Mouse (Mus musculus): ENCODE measurements around the gene Zdhhc12. TPM values are rescaled to one million over a fixed set of nuclear protein-coding genes. Genes with fewer than 3 reads are reported as not detected.

Zdhhc12 gene
- total and polyA plus RNA-seq, 2 experiments from 2014 or later, result 23.3 to 25.7 TPM

DNA sequence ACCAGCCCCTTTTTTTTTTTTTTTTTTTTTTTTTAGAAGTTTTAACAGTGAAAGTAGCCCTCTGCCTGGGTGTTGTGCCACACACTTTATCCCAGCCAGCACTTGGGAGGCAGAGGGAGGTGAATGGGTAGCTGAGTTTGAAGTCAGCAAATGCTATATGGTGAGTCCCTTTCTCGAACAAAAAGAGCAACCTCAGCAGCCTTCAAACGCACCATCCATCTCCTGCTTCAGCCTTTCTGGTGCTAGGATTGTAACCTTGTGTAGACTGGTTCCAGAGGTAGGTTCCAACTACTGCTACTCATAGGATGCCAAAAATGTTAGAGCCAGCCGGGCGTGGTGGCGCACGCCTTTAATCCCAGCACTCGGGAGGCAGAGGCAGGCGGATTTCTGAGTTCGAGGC, 17.0 kb downstream of the Zdhhc12 start:
- Histone ChIP-seq H3K4me3 (ENCODE audit: low read depth, low read length) (no peak overlapping the region), H3K36me3 (ENCODE audit: insufficient read depth) (peaks cover 19% of the 10 kb centered on the region), H3K9ac (no peak overlapping the region), H3K27ac (ENCODE audit: low read depth, low read length) (no peak overlapping the region), H3K9me3 (ENCODE audit: low read length) (no peaks in the 10 kb centered on the region), H3K4me1 (ENCODE audit: insufficient read depth) (no peaks in the 10 kb centered on the region), H3K27me3 (ENCODE audit: insufficient read depth, low read length) (no peaks in the 10 kb centered on the region), H3K4me2 (ENCODE audit: low read depth) (no peak overlapping the region)
- no peak for DNase-seq
- TF ChIP-seq CTCF (IDR thresholded peaks at IDR 0.05; ENCODE audit: low read depth), result no peak
- ATAC-seq, result no peak
- WGBS, result 93% methylated on average over 8 of the region's 9 CpGs

DNA sequence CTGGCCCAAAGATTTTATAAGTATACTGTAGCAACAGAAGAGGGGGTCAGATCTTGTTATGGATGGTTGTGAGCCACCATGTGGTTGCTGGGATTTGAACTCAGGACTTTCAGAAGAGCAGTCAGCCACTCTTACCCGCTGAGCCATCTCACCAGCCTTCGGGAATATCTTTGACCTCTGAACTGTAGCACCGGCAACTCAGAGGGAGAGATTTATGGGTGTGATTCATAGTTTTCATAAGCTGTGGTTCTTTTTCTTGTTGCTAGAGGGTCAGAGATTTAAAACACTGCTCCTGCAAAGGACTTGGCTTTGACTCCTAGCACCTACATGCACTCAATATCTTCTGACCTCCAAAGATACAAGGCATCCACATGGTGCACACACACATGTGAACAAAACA, 17.8 kb downstream of the Zdhhc12 start:
- no peak overlapping the region for H3K4me3 ChIP-seq (ENCODE audit: low read depth, low read length)
- peaks cover 20% of the 10 kb centered on the region for H3K36me3 ChIP-seq (ENCODE audit: insufficient read depth)

DNA sequence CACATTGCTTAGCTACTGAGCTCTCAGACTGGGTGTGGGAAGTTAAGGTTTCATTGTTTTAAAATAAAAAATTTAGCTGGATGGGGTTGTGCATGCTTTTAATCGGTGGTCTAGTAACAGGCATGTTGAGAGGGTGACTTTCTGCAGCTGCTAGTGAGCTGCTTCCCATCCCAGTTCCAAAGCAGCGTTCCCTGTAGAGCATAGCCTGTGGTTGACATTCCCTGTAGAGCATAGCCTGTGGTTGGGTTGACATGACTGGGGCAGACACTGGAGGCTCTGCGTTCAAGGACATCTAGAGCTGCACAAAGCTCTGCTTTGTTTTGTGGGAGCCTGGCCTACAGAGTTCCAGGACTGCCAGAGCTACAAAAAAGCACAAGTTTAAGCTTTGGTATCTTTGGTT, 20.2 kb downstream of the Zdhhc12 start:
- Histone ChIP-seq H3K4me2 (ENCODE audit: low read depth) (no peak overlapping the region), H3K4me3 (ENCODE audit: low read depth, low read length) (no peak overlapping the region), H3K27me3 (ENCODE audit: insufficient read depth, low read length) (no peaks in the 10 kb centered on the region), H3K36me3 (ENCODE audit: insufficient read depth) (peaks cover 31% of the 10 kb centered on the region), H3K4me1 (ENCODE audit: insufficient read depth) (no peaks in the 10 kb centered on the region), H3K9me3 (ENCODE audit: low read length) (no peaks in the 10 kb centered on the region), H3K9ac (no peak overlapping the region), H3K27ac (ENCODE audit: low read depth, low read length) (no peak overlapping the region)
- no peak for TF ChIP-seq CTCF (IDR thresholded peaks at IDR 0.05; ENCODE audit: low read depth)
- WGBS, result 82% methylated on average over 3 of the region's 3 CpGs
- DNase-seq (no peak), ATAC-seq (no peak)

More for the DNA sequence above, 17.8 kb downstream of the Zdhhc12 start:
- TF ChIP-seq CTCF (IDR thresholded peaks at IDR 0.05; ENCODE audit: low read depth), result no peak
- no peak overlapping the region for H3K27ac ChIP-seq (ENCODE audit: low read depth, low read length)
- DNase-seq, result no peak
- 80% methylated on average over 3 of the region's 3 CpGs for WGBS
- H3K9me3 ChIP-seq (ENCODE audit: low read length), result no peaks in the 10 kb centered on the region
- no peak overlapping the region for H3K9ac ChIP-seq
- H3K4me1 ChIP-seq (ENCODE audit: insufficient read depth), result no peaks in the 10 kb centered on the region
- H3K27me3 ChIP-seq (ENCODE audit: insufficient read depth, low read length), result no peaks in the 10 kb centered on the region
- H3K4me2 ChIP-seq (ENCODE audit: low read depth), result no peak overlapping the region
- ATAC-seq, result no peak

DNA sequence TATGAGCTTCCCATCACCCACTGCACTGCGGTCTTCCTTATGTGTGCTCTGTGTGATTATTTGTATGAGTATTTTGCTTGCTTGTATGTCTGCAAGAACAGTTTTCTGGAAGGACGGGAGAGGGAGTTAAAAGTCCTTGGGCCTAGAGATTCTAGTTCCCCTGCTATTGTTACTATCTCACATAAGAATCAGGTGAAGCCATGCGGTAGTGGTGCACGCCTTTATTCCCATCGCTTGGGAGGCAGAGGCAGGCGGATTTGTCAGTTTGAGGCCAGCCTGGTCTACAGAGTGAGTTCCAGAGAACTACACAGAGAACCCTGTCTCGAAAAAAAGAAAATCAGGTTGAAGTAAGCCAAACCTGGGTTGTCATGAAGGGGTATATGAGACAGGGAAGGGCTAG, 20.6 kb downstream of the Zdhhc12 start:
- Histone ChIP-seq H3K4me1 (ENCODE audit: insufficient read depth) (no peaks in the 10 kb centered on the region), H3K9me3 (ENCODE audit: low read length) (no peaks in the 10 kb centered on the region), H3K27ac (ENCODE audit: low read depth, low read length) (no peak overlapping the region), H3K4me3 (ENCODE audit: low read depth, low read length) (no peak overlapping the region), H3K9ac (no peak overlapping the region), H3K27me3 (ENCODE audit: insufficient read depth, low read length) (no peaks in the 10 kb centered on the region), H3K36me3 (ENCODE audit: insufficient read depth) (peaks cover 31% of the 10 kb centered on the region), H3K4me2 (ENCODE audit: low read depth) (no peak overlapping the region)
- TF ChIP-seq CTCF (IDR thresholded peaks at IDR 0.05; ENCODE audit: low read depth), result no peak
- WGBS, result 67% methylated on average over 7 of the region's 7 CpGs
- DNase-seq, result no peak
- ATAC-seq, result no peak

DNA sequence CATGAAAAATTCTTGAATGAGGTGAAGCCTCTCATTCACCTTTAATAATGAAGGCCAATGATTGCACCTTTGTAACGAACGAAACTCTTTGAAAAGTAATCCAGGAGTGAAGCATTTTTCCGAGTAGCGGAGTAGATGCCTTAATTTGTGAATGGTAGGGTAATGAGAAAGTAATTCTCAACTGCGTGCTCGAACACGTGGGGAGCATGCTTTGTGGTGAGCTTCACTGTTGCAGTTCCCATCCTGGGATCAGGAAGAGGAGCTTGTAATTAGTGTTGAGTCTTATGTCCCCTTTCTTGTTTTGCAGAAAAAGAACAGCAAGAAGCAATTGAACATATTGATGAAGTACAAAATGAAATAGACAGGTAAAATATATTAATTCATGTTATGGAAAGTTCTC, 25.5 kb downstream of the Zdhhc12 start:
- DNase-seq (no peak), ATAC-seq (no peak)
- Histone ChIP-seq H3K27ac (ENCODE audit: low read depth, low read length) (no peak overlapping the region; the same call in 1 of the 2 replicates), H3K9ac (peak overlapping the region; percentile 94), H3K4me1 (ENCODE audit: insufficient read depth) (peaks cover 4% of the 10 kb centered on the region; the same call in 1 of the 2 replicates), H3K4me3 (ENCODE audit: low read depth, low read length) (peak overlapping the region; percentile 99), H3K36me3 (ENCODE audit: insufficient read depth) (peaks cover 19% of the 10 kb centered on the region), H3K4me2 (ENCODE audit: low read depth) (peak overlapping the region; percentile 74), H3K9me3 (ENCODE audit: low read length) (no peaks in the 10 kb centered on the region), H3K27me3 (ENCODE audit: insufficient read depth, low read length) (no peaks in the 10 kb centered on the region)
- TF ChIP-seq CTCF (IDR thresholded peaks at IDR 0.05; ENCODE audit: low read depth), result no peak
- 10% methylated on average over 7 of the region's 7 CpGs for WGBS

DNA sequence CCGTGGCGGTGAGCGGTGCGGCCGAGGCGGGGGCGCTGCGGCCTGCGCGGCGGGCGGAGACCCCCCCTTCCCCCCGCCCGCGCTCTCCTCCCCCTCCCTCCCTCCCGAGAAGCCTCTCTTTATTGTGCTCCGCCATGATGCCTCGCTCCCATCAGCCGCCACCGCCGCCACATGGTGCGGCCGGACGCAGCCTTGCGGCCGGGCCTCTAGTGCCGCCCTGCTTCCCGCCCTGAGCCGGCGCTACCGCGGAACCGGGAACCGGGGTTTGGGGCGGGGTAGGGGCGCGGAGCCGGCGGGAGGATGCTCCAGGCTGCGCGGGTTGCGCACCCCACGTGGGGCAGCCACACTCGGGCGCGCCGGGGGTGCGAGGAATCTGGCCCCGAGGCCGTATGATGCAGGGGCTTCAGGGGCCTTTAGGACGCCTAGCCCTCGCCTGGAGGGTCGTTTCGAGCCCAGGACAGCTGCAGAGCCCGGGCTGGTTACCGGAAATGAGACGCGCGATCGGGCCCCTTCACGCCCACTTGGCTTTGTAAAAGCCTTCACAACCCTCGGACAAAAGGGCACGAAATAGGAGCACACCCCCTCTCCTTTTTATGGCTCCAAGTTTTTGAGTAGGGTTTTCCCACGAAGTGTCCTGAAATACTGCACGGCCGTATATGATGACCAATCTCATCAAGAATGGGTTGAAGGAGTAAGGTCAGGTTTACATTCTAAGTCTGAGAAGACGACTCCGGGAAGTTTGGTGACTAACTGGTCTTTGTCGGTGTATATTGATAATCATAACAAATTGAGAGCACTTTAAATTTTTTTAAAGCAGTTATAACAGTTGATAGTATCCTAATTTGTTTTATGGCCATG, 26.2 kb downstream of the Zdhhc12 start:
- peaks cover 4% of the 10 kb centered on the region; the same call in 1 of the 2 replicates for H3K4me1 ChIP-seq (ENCODE audit: insufficient read depth)
- peak overlapping the region; percentile 99 for H3K4me3 ChIP-seq (ENCODE audit: low read depth, low read length)
- 2% methylated on average over 50 of the region's 69 CpGs for WGBS
- ATAC-seq (peak; percentile 47), DNase-seq (peak; percentile 64)
- TF ChIP-seq CTCF (IDR thresholded peaks at IDR 0.05; ENCODE audit: low read depth), result no peak
- peak overlapping the region; percentile 74 for H3K4me2 ChIP-seq (ENCODE audit: low read depth)
- no peaks in the 10 kb centered on the region for H3K27me3 ChIP-seq (ENCODE audit: insufficient read depth, low read length)
- H3K9me3 ChIP-seq (ENCODE audit: low read length), result no peaks in the 10 kb centered on the region
- peaks cover 13% of the 10 kb centered on the region for H3K36me3 ChIP-seq (ENCODE audit: insufficient read depth)
- peak overlapping the region; percentile 95 for H3K27ac ChIP-seq (ENCODE audit: low read depth, low read length)
- H3K9ac ChIP-seq, result peak overlapping the region; percentile 94

Data from forebrain, postnatal 0 days (tissue).